In the genomic region with DNA sequence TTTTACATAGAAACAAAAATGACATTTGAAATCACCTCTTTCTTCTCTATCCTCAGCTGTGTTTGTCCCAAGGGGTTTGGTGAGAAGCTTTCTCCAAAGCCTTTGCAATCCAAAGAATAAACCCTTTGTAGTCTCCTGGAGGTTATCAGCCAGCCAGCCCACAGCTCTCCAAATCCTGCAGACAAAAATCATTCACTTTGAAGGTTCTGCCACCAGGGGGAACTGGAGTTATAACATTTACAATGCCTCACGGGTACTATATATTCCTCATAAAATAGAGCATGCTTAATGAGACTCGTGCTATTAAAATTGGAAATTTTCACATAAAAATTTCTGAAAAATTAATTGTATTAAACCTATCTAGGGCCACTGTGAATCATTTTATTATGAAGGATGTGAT, we compare ENCODE assay signal across 8 mouse cellular contexts.
A peak's percentile ranks its signal among the peaks of the same experiment; 100 is the strongest.
DNase-seq lines count a peak whose midpoint lies in the region; ATAC-seq and TF ChIP-seq lines count a peak whose summit lies in the region.

No protein-coding gene starts in this region.

- H3K9ac ChIP-seq in heart, embryonic 12.5 days: no peak overlapping the region

- intact Hi-C loops in heart, postnatal 10 days (cut with DNase I): loop anchor here (5.0 kb wide), 1 partner anchor 1273 kb away; no protein-coding TSS in a partner anchor
- intact Hi-C loops in left cerebral cortex, adult 2 months (cut with DNase I): loop anchor here (5.0 kb wide), 1 partner anchor 88 kb away; no protein-coding TSS in a partner anchor

- ATAC-seq in heart, embryonic 12.5 days (ENCODE audit: insufficient number of reproducible peaks, low FRiP score): no peak

- no peak overlapping the region for H3K27ac ChIP-seq in heart, embryonic 12.5 days (ENCODE audit: poor library complexity, severe bottlenecking)
- H3K27ac ChIP-seq in left cerebral cortex, adult 2 months: no peak overlapping the region

- H3K4me3 ChIP-seq in heart, embryonic 12.5 days: no peak overlapping the region
- H3K4me3 ChIP-seq in left cerebral cortex, adult 2 months: no peak overlapping the region

- WGBS in heart, embryonic 12.5 days: 34% methylated on average over 2 of the region's 2 CpGs

- peak; percentile 70 for TF ChIP-seq CTCF in left cerebral cortex, adult 2 months (IDR thresholded peaks at IDR 0.05)

- no peaks in the 10 kb centered on the region for H3K27me3 ChIP-seq in heart, embryonic 12.5 days (replicated peaks)

- H3K4me1 ChIP-seq in heart, embryonic 12.5 days (replicated peaks): no peaks in the 10 kb centered on the region

- no peaks in the 10 kb centered on the region for H3K36me3 ChIP-seq in heart, embryonic 12.5 days

- no peak overlapping the region for H3K4me2 ChIP-seq in heart, embryonic 12.5 days

- DNase-seq in heart, adult 18-20 months: peak; percentile 5 to 48
- peak; percentile 11 for DNase-seq in ES-CJ7 (ENCODE audit: low read depth, low spot score)
- DNase-seq in cerebellum, postnatal 36 days: peak; percentile 38 to 57
- DNase-seq in heart, postnatal 10 days: peak; percentile 25 to 32
- DNase-seq in left cerebral cortex, adult 2 months (ENCODE audit: extremely low spot score in 1 of 2, low spot score in 2 of 2): peak; percentile 54 to 57
- peak; percentile 9 for DNase-seq in retina, adult 2 months (ENCODE audit: low read depth, low spot score)
- no peak for DNase-seq in spleen, postnatal 36 days (ENCODE audit: low spot score in 2 of 2)

- H3K9me3 ChIP-seq in heart, embryonic 12.5 days (replicated peaks): no peaks in the 10 kb centered on the region

Comparison
In these comparisons a context has a peak if more than half of its experiments do, and no peak if none do; other contexts are left out.
1. DNase-seq: peak in heart, adult 18-20 months (2 of 2), ES-CJ7 (single experiment), cerebellum, postnatal 36 days (2 of 2), heart, postnatal 10 days (2 of 2), left cerebral cortex, adult 2 months (2 of 2) and retina, adult 2 months (single experiment); none in spleen, postnatal 36 days (0 of 2).